Mouse (Mus musculus): ENCODE results near the gene 2310061I04Rik. TPM values are rescaled to one million over a fixed set of nuclear protein-coding genes. Genes with fewer than 3 reads are reported as not detected.

Gene 2310061I04Rik
- polyA plus RNA-seq, 1 experiment: 73.4 TPM

- DNase-seq: no peak
- Histone ChIP-seq H3K27ac (ENCODE audit: control insufficient read depth, insufficient read depth, low read length) (no peak overlapping the region), H3K36me3 (ENCODE audit: control insufficient read depth, insufficient read depth, low read length) (peaks cover 55% of the 10 kb centered on the region), H3K4me1 (replicated peaks; ENCODE audit: control insufficient read depth, insufficient read depth, low read length) (no peaks in the 10 kb centered on the region), H3K27me3 (ENCODE audit: control insufficient read depth, insufficient read depth, low read length) (no peaks in the 10 kb centered on the region), H3K4me3 (ENCODE audit: control insufficient read depth, insufficient read depth, low read length) (no peak overlapping the region)
- WGBS: 97% methylated on average over 12 of the region's 12 CpGs
- TF ChIP-seq CTCF (IDR thresholded peaks at IDR 0.05; ENCODE audit: borderline replicate concordance, control insufficient read depth, extremely low read depth, insufficient read depth, low read length, poor library complexity): no peak
- no peak for TF ChIP-seq POLR2A (IDR thresholded peaks at IDR 0.05; ENCODE audit: control insufficient read depth, extremely low read depth, insufficient read depth, low read length, poor library complexity)
These were observed 33.4 kb upstream of the 2310061I04Rik start for GRCm38 (mm10) chr17:35930627-35931026.

GRCm38 (mm10) chr17:35929534-35929933 is 32.3 kb upstream of the 2310061I04Rik start:
- Histone ChIP-seq H3K36me3 (ENCODE audit: control insufficient read depth, insufficient read depth, low read length) (peaks cover 66% of the 10 kb centered on the region), H3K4me1 (replicated peaks; ENCODE audit: control insufficient read depth, insufficient read depth, low read length) (no peaks in the 10 kb centered on the region), H3K27ac (ENCODE audit: control insufficient read depth, insufficient read depth, low read length) (no peak overlapping the region), H3K27me3 (ENCODE audit: control insufficient read depth, insufficient read depth, low read length) (no peaks in the 10 kb centered on the region), H3K4me3 (ENCODE audit: control insufficient read depth, insufficient read depth, low read length) (no peak overlapping the region)
- TF ChIP-seq CTCF (IDR thresholded peaks at IDR 0.05; ENCODE audit: borderline replicate concordance, control insufficient read depth, extremely low read depth, insufficient read depth, low read length, poor library complexity) (no peak), POLR2A (IDR thresholded peaks at IDR 0.05; ENCODE audit: control insufficient read depth, extremely low read depth, insufficient read depth, low read length, poor library complexity) (no peak)
- no peak for DNase-seq
- WGBS: 100% methylated on average over 2 of the region's 2 CpGs

- TF ChIP-seq POLR2A (IDR thresholded peaks at IDR 0.05; ENCODE audit: control insufficient read depth, extremely low read depth, insufficient read depth, low read length, poor library complexity): no peak
- TF ChIP-seq CTCF (IDR thresholded peaks at IDR 0.05; ENCODE audit: borderline replicate concordance, control insufficient read depth, extremely low read depth, insufficient read depth, low read length, poor library complexity): no peak
- Histone ChIP-seq H3K27me3 (ENCODE audit: control insufficient read depth, insufficient read depth, low read length) (no peaks in the 10 kb centered on the region), H3K36me3 (ENCODE audit: control insufficient read depth, insufficient read depth, low read length) (peaks cover 82% of the 10 kb centered on the region), H3K4me1 (replicated peaks; ENCODE audit: control insufficient read depth, insufficient read depth, low read length) (no peaks in the 10 kb centered on the region), H3K4me3 (ENCODE audit: control insufficient read depth, insufficient read depth, low read length) (no peak overlapping the region), H3K27ac (ENCODE audit: control insufficient read depth, insufficient read depth, low read length) (no peak overlapping the region)
- DNase-seq: no peak
- 89% methylated on average over 1 of the region's 1 CpGs for WGBS
These were observed 30.2 kb upstream of the 2310061I04Rik start for GRCm38 (mm10) chr17:35927471-35927870.

- Histone ChIP-seq H3K27ac (ENCODE audit: control insufficient read depth, insufficient read depth, low read length) (no peak overlapping the region), H3K27me3 (ENCODE audit: control insufficient read depth, insufficient read depth, low read length) (no peaks in the 10 kb centered on the region), H3K36me3 (ENCODE audit: control insufficient read depth, insufficient read depth, low read length) (peaks cover 53% of the 10 kb centered on the region), H3K4me3 (ENCODE audit: control insufficient read depth, insufficient read depth, low read length) (no peak overlapping the region), H3K4me1 (replicated peaks; ENCODE audit: control insufficient read depth, insufficient read depth, low read length) (peaks cover 6% of the 10 kb centered on the region)
- DNase-seq: no peak
- WGBS: 94% methylated on average over 4 of the region's 4 CpGs
- no peak for TF ChIP-seq CTCF (IDR thresholded peaks at IDR 0.05; ENCODE audit: borderline replicate concordance, control insufficient read depth, extremely low read depth, insufficient read depth, low read length, poor library complexity)
These were observed 26.1 kb upstream of the 2310061I04Rik start for GRCm38 (mm10) chr17:35923281-35923680.

GRCm38 (mm10) chr17:35922566-35922965 is 25.3 kb upstream of the 2310061I04Rik start:
- Histone ChIP-seq H3K27me3 (ENCODE audit: control insufficient read depth, insufficient read depth, low read length) (no peaks in the 10 kb centered on the region), H3K4me3 (ENCODE audit: control insufficient read depth, insufficient read depth, low read length) (no peak overlapping the region), H3K27ac (ENCODE audit: control insufficient read depth, insufficient read depth, low read length) (no peak overlapping the region), H3K4me1 (replicated peaks; ENCODE audit: control insufficient read depth, insufficient read depth, low read length) (peaks cover 6% of the 10 kb centered on the region), H3K36me3 (ENCODE audit: control insufficient read depth, insufficient read depth, low read length) (peaks cover 50% of the 10 kb centered on the region)
- WGBS: 86% methylated on average over 3 of the region's 3 CpGs
- DNase-seq: no peak
- TF ChIP-seq CTCF (IDR thresholded peaks at IDR 0.05; ENCODE audit: borderline replicate concordance, control insufficient read depth, extremely low read depth, insufficient read depth, low read length, poor library complexity) (no peak), POLR2A (IDR thresholded peaks at IDR 0.05; ENCODE audit: control insufficient read depth, extremely low read depth, insufficient read depth, low read length, poor library complexity) (no peak)

- Histone ChIP-seq H3K27ac (ENCODE audit: control insufficient read depth, insufficient read depth, low read length) (no peak overlapping the region), H3K36me3 (ENCODE audit: control insufficient read depth, insufficient read depth, low read length) (peaks cover 48% of the 10 kb centered on the region), H3K4me3 (ENCODE audit: control insufficient read depth, insufficient read depth, low read length) (no peak overlapping the region), H3K27me3 (ENCODE audit: control insufficient read depth, insufficient read depth, low read length) (no peaks in the 10 kb centered on the region), H3K4me1 (replicated peaks; ENCODE audit: control insufficient read depth, insufficient read depth, low read length) (peaks cover 6% of the 10 kb centered on the region)
- no peak for DNase-seq
- TF ChIP-seq POLR2A (IDR thresholded peaks at IDR 0.05; ENCODE audit: control insufficient read depth, extremely low read depth, insufficient read depth, low read length, poor library complexity) (no peak), CTCF (IDR thresholded peaks at IDR 0.05; ENCODE audit: borderline replicate concordance, control insufficient read depth, extremely low read depth, insufficient read depth, low read length, poor library complexity) (no peak)
- 95% methylated on average over 4 of the region's 4 CpGs for WGBS
These were observed 24.5 kb upstream of the 2310061I04Rik start for GRCm38 (mm10) chr17:35921710-35922109.

GRCm38 (mm10) chr17:35920862-35921562 is 23.8 kb upstream of the 2310061I04Rik start:
- Histone ChIP-seq H3K4me3 (ENCODE audit: control insufficient read depth, insufficient read depth, low read length) (no peak overlapping the region), H3K27ac (ENCODE audit: control insufficient read depth, insufficient read depth, low read length) (no peak overlapping the region), H3K27me3 (ENCODE audit: control insufficient read depth, insufficient read depth, low read length) (no peaks in the 10 kb centered on the region), H3K4me1 (replicated peaks; ENCODE audit: control insufficient read depth, insufficient read depth, low read length) (peaks cover 6% of the 10 kb centered on the region), H3K36me3 (ENCODE audit: control insufficient read depth, insufficient read depth, low read length) (peaks cover 41% of the 10 kb centered on the region)
- 93% methylated on average over 5 of the region's 5 CpGs for WGBS
- peak; percentile 37 for DNase-seq
- no peak for TF ChIP-seq CTCF (IDR thresholded peaks at IDR 0.05; ENCODE audit: borderline replicate concordance, control insufficient read depth, extremely low read depth, insufficient read depth, low read length, poor library complexity)
- no peak for TF ChIP-seq POLR2A (IDR thresholded peaks at IDR 0.05; ENCODE audit: control insufficient read depth, extremely low read depth, insufficient read depth, low read length, poor library complexity)

Measured in thymus, adult 2 months (tissue).